Mouse (Mus musculus) midbrain, embryonic 10.5 days (tissue): ENCODE measurements around the gene Riox2. TPM values are rescaled to one million over a fixed set of nuclear protein-coding genes. Genes with fewer than 3 reads are reported as not detected.
"Not testable (repeated sequence)": the region's sequence is repeated elsewhere in the genome, so short reads cannot be mapped to it uniquely, and the experiment has no call there.

Source experiments
- DNase-seq: peaks from one replicate; pipeline ENCODE4 v3.0.0-alpha.2; 2017; ENCODE audit warnings: low spot score
- H3K27ac ChIP-seq: fragments of 300-500 bp; sonication (generic); replicated peaks from 2 replicates; pipeline ENCODE4 v1.5.1; 2016; ENCODE audit warnings: mild to moderate bottlenecking
- H3K27me3 ChIP-seq: fragments of 300-500 bp; sonication (generic); 2 replicates; pipeline ENCODE4 v1.6.1; 2016; ENCODE audit warnings: low read depth, mild to moderate bottlenecking; ENCODE audit not compliant: poor library complexity, severe bottlenecking
- H3K36me3 ChIP-seq: fragments of 300-500 bp; sonication (generic); 2 replicates; pipeline ENCODE4 v1.6.1; 2016; ENCODE audit warnings: mild to moderate bottlenecking, moderate library complexity
- H3K4me1 ChIP-seq: fragments of 300-500 bp; sonication (generic); 2 replicates; pipeline ENCODE4 v1.6.1; 2016
- H3K4me3 ChIP-seq: fragments of 300-500 bp; sonication (generic); 2 replicates; pipeline ENCODE4 v1.5.1; 2016; ENCODE audit warnings: mild to moderate bottlenecking, moderate library complexity
- H3K9me3 ChIP-seq: fragments of 300-500 bp; sonication (generic); replicated peaks from 2 replicates; pipeline ENCODE4 v1.6.1; 2016; ENCODE audit warnings: mild to moderate bottlenecking
- WGBS: fragments of 180-500 bp; shearing (Covaris S2); methylation state at CpG from one replicate; pipeline ENCODE4 v1.1.7; 2016; 5-methylcytosine and 5-hydroxymethylcytosine counted together
- polyA plus RNA-seq: library from polyadenylated mRNA; unstranded; fragments of >200 nt; fragmentation: Nextera tagmentation; extraction: Ambion mirVana; gene quantifications from 2 replicates; pipeline ENCODE4 v1.2.1, GENCODE M21; 2016

The Riox2 gene
- polyA plus RNA-seq: 28.8 and 33.9 TPM in 2 replicates

DNA sequence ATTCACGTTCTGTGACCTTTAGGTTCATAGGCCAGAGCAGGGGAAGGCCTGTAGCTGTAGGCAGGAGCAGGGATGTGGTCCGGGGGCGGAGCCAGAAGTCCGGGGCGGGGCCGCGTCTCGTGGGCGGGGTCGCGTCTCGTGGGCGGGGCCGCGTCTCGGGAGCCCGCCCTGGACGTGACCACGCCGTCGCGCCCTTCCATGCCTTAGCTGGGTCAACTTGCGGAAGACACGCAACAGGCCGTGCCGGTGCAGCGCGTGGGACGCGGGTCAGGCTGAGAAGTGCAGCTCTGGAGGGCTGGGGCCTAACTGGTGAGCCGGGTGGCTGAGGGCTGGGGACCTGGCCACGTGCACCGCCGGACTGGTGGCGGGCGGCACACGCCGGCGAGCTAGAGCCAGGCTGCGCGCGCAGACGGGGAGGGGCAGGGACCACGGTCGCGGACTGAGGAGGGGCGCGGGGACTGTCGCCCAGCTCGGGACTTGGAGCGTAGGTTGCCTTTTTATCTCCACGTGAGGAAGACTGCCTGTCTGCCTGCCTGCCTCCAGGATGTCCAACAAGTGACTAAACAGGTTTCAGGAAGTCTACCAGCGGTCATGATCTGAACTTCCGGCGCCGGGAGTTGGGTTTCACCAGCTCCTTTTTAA lies at the start of gene Riox2:
Riox2 (plus strand) TSS at position 139 of the 642 bp plus-strand sequence.
- H3K4me3 ChIP-seq: peak within 1 kb of the TSS; percentile 73
- peak within 1 kb of the TSS; percentile 91 for H3K27ac ChIP-seq
- DNase-seq: peak; percentile 88
- H3K27me3 ChIP-seq: no peaks in the 10 kb centered on the region
- WGBS: 1% methylated on average over 56 of the region's 56 CpGs
- peaks cover 12% of the 10 kb centered on the region for H3K4me1 ChIP-seq
- peaks cover 15% of the 10 kb centered on the region for H3K36me3 ChIP-seq
- H3K9me3 ChIP-seq: no peaks in the 10 kb centered on the region

DNA sequence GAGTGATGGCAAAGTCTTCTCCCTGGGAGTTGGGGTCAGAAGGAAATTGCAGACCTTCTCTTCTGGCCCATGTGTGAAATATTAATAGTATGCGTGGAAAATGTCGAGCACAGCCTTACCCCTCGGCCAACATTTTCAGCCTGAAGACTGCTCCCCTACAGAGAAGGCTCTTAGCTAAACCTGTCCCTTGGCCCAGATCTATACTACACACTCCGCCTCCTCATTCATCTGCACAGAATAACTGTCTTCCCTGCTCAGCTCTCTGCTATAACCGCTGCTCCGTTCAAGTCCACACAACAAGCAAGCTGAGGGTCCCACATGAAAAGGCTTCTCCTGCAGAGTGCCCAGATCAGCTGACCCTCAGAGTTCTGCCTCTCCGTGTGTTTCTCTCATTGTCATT lies 43.6 kb upstream of the Riox2 start:
- no peak for DNase-seq
- Histone ChIP-seq H3K27ac (no peak overlapping the region), H3K36me3 (no peaks in the 10 kb centered on the region), H3K4me3 (no peak overlapping the region), H3K9me3 (no peaks in the 10 kb centered on the region), H3K27me3 (no peaks in the 10 kb centered on the region), H3K4me1 (no peaks in the 10 kb centered on the region)
- WGBS: 83% methylated on average over 7 of the region's 7 CpGs

DNA sequence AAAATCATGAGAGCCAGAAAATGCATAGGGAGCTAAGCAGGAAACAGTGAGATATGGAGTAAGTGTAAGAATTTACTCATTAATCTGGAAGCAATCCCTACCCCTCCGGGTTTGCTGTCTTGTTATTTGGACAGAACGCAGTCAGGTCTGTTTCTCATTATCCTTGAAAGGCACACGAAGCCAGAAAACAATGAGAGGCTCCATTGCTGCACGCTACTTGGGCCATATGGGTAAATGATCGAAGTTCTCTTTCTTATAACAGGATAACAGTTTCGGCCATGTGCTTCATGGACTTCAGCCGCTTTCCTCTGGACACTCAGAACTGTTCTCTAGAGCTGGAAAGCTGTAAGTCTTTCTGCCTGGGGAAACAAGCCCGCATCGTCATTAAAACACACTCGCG lies 38.4 kb upstream of the Riox2 start:
- no peak overlapping the region for H3K4me3 ChIP-seq
- no peaks in the 10 kb centered on the region for H3K4me1 ChIP-seq
- no peaks in the 10 kb centered on the region for H3K36me3 ChIP-seq
- H3K27ac ChIP-seq: no peak overlapping the region
- DNase-seq: no peak
- H3K27me3 ChIP-seq: no peaks in the 10 kb centered on the region
- H3K9me3 ChIP-seq: no peaks in the 10 kb centered on the region
- 80% methylated on average over 11 of the region's 11 CpGs for WGBS

DNA sequence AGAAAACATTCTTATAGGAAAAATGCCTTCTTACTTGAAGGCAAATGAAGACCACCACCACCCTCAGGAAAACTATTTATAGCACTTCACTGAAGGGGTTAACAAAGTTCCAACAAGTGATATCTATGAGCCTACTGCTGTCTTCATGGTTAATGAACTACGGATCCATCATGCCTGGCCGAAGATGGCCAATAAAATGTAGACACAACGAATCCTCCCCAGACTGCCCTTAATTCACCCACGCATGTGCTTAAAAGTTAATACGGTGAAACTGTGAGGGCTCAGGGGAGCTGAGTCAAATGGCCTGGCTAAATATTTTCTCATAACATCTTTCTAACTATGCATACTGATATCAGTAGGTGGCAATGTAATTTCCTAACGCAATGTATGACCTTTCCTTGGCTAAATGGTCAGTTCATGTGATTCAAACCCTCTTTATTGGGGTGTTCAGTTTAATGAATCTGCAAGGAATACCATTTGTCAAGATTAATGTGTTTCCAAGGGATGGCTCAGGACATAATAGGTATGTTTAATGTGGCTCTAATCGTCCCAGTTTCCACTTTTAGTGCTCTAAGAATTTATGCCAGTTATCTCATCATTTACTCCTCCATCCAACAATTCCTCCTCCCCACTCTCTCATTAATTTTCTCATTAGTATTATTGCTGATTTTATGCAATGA lies 26.6 kb upstream of the Riox2 start:
- 92% methylated on average over 7 of the region's 7 CpGs for WGBS
- Histone ChIP-seq H3K27ac (no peak overlapping the region), H3K27me3 (no peaks in the 10 kb centered on the region), H3K36me3 (no peaks in the 10 kb centered on the region), H3K4me3 (no peak overlapping the region), H3K4me1 (no peaks in the 10 kb centered on the region), H3K9me3 (no peaks in the 10 kb centered on the region)
- no peak for DNase-seq

DNA sequence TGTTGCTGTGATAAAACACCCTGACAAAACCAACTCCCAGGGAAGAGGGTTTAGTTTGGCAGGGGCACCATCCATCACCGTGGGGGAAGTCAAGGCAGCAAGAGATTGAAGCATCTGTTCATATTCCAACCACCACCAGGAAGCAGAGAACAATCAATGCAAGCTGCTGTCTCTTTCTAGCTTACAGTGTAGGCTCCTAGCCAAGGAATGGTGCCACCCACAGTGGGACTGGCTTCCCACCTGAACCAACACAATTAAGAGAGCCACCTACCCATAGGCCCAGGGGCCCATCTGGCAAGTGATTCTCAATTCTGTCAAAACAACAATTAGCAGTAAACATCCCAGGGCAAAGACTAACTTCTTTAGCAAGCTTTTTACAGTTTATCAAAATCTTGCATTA lies 23.4 kb upstream of the Riox2 start:
- no peak overlapping the region for H3K27ac ChIP-seq
- no peaks in the 10 kb centered on the region for H3K4me1 ChIP-seq
- no peak for DNase-seq
- 80% methylated on average over 1 of the region's 1 CpGs for WGBS
- H3K9me3 ChIP-seq: no peaks in the 10 kb centered on the region
- H3K27me3 ChIP-seq: no peaks in the 10 kb centered on the region
- no peaks in the 10 kb centered on the region for H3K36me3 ChIP-seq
- H3K4me3 ChIP-seq: no peak overlapping the region

DNA sequence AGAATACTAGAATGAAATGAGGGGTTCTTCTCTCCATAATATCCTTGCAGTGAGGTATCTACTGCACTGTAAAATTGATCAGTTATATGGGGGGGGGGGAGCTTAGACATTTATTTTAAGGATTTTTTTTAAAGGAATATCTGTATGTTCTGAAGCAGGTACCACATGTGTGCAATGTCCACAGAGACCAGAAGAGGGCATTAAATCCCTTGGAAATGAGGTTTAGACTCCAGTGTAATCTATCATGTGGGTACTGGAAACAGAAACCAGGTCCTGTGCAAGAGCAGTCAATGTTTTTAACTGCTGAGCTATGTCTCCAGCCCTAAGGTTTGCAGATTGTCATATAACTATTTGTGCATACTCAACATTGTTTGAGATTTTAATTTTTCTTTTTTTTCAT lies 22.5 kb upstream of the Riox2 start:
- DNase-seq: no peak
- Histone ChIP-seq H3K4me3 (no peak overlapping the region), H3K27me3 (no peaks in the 10 kb centered on the region), H3K4me1 (no peaks in the 10 kb centered on the region), H3K27ac (no peak overlapping the region), H3K36me3 (no peaks in the 10 kb centered on the region), H3K9me3 (no peaks in the 10 kb centered on the region)

DNA sequence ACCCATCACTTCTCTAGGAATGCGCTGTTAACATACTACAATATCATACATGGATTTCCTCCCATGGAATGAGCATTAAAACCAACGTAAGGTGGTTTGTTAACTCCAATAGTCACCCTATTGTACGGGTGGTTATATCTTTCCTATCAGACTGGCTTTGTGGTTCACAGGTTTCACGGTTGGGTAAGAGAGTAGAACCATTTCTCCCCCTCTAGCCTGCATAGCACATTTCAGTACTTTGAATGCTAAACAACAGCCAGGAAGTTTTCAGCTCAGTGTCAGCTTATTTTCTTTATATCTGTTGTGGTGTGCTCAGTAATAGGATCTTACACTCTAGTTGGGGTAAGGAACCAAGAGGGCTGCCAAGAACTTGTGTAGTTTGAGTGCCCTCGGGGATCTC lies 19.8 kb upstream of the Riox2 start:
- no peak for DNase-seq
- Histone ChIP-seq H3K4me3 (no peak overlapping the region), H3K4me1 (no peaks in the 10 kb centered on the region), H3K27ac (no peak overlapping the region), H3K9me3 (no peaks in the 10 kb centered on the region), H3K27me3 (no peaks in the 10 kb centered on the region), H3K36me3 (no peaks in the 10 kb centered on the region)
- WGBS: 84% methylated on average over 5 of the region's 5 CpGs

DNA sequence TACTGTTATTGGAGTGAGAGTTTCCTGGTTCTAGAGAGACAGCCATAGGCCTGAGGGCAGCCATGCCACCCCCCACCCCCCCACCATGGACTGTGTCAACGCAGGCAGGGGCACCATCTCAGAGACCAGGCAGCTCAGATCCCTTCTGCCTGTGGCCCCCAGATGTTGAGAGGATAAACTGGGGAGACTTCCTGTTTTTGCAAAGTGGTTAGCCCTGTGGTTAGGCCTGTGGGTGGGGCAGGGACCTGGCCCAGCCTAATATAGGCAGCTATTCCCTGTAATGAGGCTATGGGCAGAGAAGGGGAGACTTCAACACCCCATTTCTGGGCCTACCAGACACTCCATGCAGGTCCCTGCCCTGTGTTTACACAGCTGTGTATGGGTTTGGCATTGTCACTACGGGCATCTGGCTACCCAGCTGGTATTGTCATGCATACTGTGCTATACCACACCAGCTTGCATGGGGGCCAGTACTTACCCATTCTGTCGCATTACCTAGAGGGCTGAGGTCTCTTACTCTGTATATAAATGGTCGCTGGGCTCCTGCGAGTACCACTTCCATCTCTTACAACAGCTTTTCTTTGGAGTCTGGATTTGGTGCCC lies 12.2 kb upstream of the Riox2 start:
- not testable (repeated sequence) for H3K4me3 ChIP-seq, H3K27ac ChIP-seq, H3K4me1 ChIP-seq, DNase-seq, H3K27me3 ChIP-seq, H3K9me3 ChIP-seq, H3K36me3 ChIP-seq
- WGBS: 81% methylated on average over 5 of the region's 5 CpGs

DNA sequence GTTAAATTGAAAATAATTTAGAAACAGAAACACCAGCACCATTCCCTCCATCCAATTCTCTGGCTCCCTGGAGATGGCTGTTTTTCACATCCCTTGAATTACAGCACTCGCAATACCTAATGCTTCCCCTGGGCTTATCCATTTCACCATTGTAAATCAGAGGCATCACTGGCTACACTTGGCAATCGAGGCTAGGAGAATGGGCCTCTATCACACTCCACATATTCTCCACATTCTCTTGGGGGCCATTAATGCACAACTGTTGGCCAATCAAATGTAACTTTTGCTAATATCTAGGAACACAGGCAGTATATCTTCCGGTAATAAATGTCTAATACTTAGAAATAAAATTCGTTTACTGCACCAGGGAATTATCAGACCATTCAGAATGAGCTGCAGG lies 8.0 kb upstream of the Riox2 start:
- WGBS: 83% methylated on average over 4 of the region's 4 CpGs
- Histone ChIP-seq H3K9me3 (peaks cover 5% of the 10 kb centered on the region; the same call in 1 of the 2 replicates), H3K4me3 (no peak overlapping the region), H3K27ac (no peak overlapping the region), H3K27me3 (no peaks in the 10 kb centered on the region), H3K4me1 (no peaks in the 10 kb centered on the region), H3K36me3 (no peaks in the 10 kb centered on the region)
- no peak for DNase-seq

DNA sequence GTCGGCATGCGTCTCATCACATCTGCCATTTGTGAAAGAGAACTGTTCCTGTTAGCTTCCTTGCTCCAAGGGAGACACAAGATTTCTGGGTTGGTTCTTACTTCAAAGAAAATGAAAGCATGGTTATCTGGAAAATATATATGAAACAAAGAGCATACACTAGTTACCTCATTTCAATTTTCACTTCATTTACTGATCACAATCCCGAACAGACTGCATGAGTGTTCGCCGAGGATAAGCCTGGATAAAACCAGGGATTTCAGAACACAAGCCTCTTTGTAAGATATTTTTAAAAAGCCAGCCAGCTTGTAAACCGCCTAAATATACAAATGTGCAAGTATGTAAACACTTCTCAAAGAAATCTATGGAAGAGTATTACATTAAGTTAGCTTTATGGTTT lies 7.6 kb upstream of the Riox2 start:
- Histone ChIP-seq H3K4me3 (no peak overlapping the region), H3K4me1 (no peaks in the 10 kb centered on the region), H3K27me3 (no peaks in the 10 kb centered on the region), H3K36me3 (no peaks in the 10 kb centered on the region), H3K27ac (no peak overlapping the region), H3K9me3 (peaks cover 5% of the 10 kb centered on the region; the same call in 1 of the 2 replicates)
- no peak for DNase-seq
- 94% methylated on average over 6 of the region's 6 CpGs for WGBS

DNA sequence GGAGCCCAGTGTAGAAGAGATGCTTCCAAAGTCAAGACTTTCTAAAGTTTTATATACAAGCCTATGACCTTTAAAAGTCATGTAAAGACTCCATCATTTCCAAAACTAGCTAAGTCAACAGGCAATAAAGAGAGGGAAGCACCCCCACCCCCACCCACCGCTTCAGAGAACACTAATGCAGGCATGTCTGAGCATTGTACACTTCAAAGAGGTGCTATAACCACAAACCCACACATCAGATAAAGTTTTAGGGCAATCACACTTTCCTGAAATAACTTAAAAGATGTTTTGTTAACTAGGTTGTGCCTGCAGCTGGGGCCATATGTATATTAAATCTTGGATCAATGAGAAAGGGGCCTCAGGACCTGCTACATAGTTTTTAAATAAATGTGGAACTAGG lies 1.7 kb upstream of the Riox2 start:
- no peak overlapping the region for H3K4me3 ChIP-seq
- DNase-seq: no peak
- H3K27me3 ChIP-seq: no peaks in the 10 kb centered on the region
- H3K9me3 ChIP-seq: peaks cover 2% of the 10 kb centered on the region; the same call in 1 of the 2 replicates
- no peaks in the 10 kb centered on the region for H3K36me3 ChIP-seq
- WGBS: 87% methylated on average over 1 of the region's 1 CpGs
- H3K4me1 ChIP-seq: peaks cover 12% of the 10 kb centered on the region
- H3K27ac ChIP-seq: no peak overlapping the region

DNA sequence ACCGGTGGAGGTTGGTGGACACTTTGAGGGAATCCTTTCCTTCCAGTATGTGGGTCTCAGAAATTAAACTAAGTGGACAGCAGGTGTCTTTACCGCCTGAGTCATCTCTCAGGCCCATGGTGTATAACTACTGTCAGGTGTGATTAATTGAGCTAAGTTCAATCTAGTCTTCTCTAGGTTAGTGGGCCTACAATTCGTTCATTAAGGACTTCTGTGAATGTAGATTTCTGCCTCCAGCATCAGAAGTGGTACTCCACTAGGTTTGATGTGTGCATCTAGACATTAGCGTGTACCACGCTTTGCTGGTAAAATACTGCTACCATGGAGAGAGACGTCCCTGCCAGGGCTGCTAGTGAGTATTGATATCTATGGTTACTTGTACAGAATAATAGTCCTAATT lies 971 bp downstream of the Riox2 start:
- Histone ChIP-seq H3K36me3 (peaks cover 21% of the 10 kb centered on the region), H3K27me3 (no peaks in the 10 kb centered on the region), H3K9me3 (no peaks in the 10 kb centered on the region), H3K4me1 (peaks cover 12% of the 10 kb centered on the region), H3K27ac (no peak overlapping the region), H3K4me3 (peak overlapping the region; percentile 73)
- 59% methylated on average over 6 of the region's 6 CpGs for WGBS
- DNase-seq: no peak

DNA sequence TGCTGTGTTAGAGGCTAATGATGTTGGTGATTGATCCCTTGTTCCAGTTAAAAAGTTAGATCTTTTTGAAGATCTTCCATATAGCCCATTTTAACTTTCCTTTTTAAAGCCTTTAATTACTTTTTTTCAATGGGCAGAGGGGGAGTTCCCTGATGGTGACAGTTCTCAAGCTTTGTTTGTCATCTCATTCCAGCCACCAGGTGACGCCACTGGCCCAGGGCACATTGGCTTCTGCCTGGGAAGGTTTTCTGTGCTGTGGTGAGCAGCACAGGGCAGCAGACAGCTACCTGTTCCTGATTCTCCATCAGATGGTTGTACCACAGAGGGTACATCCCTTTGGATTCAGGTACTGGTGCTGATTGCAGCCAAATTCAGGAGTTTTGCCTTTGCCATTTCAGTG lies 3.2 kb downstream of the Riox2 start:
- H3K9me3 ChIP-seq: no peaks in the 10 kb centered on the region
- H3K4me3 ChIP-seq: no peak overlapping the region
- DNase-seq: peak; percentile 48
- peaks cover 39% of the 10 kb centered on the region for H3K36me3 ChIP-seq
- H3K4me1 ChIP-seq: peaks cover 12% of the 10 kb centered on the region
- H3K27me3 ChIP-seq: no peaks in the 10 kb centered on the region
- 23% methylated on average over 1 of the region's 1 CpGs for WGBS
- no peak overlapping the region for H3K27ac ChIP-seq
